9 mouse cellular contexts compared by ENCODE assay signal in the genomic region with DNA sequence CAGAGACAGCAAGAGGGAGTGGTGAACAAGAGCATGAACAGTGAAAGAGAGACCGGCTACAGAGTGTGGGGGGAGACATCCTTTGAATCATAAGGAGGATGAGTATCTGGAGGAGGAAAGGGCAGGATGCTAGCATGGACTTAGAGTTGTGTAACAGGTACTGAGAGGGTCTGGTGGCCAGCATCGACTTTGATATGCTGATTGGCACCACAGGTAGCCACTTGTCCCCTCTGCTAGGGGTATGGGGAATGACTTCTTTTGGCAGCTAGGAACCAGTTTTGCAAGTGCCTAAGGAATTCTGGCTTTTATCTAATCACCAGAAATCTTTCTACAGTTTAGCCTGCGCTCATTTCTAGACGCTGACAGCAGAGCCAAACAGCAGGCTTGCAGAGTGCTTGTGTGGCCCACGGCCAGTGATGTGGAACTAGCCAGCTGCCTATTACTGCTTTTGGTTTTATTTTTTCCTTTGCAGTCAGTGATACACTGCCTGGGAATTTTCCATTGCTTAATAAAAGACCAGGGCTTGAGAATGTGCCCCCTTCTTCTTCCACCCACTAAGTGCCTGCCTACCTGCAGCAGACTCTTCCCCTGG.
A peak's percentile ranks its signal among the peaks of the same experiment; 100 is the strongest.
DNase-seq lines count a peak whose midpoint lies in the region; ATAC-seq lines count a peak whose summit lies in the region.
"Had no signal": no experiment of that assay in that cellular context is flagged by ENCODE, and none has a peak within 500 bp of the region (broad histone marks: within the 10 kb centered on the region; RNA-seq: fewer than 3 reads in every experiment).

No protein-coding gene starts in this region.

- intact Hi-C loops in left cerebral cortex, postnatal 10 days (cut with DNase I) = no loop called here

- no peaks in the 10 kb centered on the region for H3K4me1 ChIP-seq in heart, embryonic 11.5 days (ENCODE audit: control insufficient read depth, insufficient read depth, low read length)
- H3K4me1 ChIP-seq: neural tube, embryonic 12.5 days had no signal

- H3K27me3 ChIP-seq in heart, embryonic 11.5 days (ENCODE audit: control insufficient read depth, insufficient read depth, low read length) = no peaks in the 10 kb centered on the region
- H3K27me3 ChIP-seq: neural tube, embryonic 12.5 days had no signal

- DNase-seq in heart, adult 11 months = peak; percentile 91
- peak; percentile 7 for DNase-seq in fibroblast of lung, adult 2 months (ENCODE audit: low read depth)
- peak; percentile 3 for DNase-seq in kidney, adult 18-20 months
- DNase-seq in left cerebral cortex, postnatal 10 days (ENCODE audit: extremely low spot score in 1 of 2, low spot score in 2 of 2) = peak; percentile 32 to 46
- peak; percentile 13 for DNase-seq in skeletal muscle tissue, adult 2 months (ENCODE audit: low read depth, low spot score)
- DNase-seq in thymus, postnatal 4 days = no peak
- no peak for DNase-seq in spleen, adult 18-20 months

- no peak overlapping the region for H3K9ac ChIP-seq in heart, embryonic 11.5 days (ENCODE audit: low read depth, low read length)
- H3K9ac ChIP-seq: neural tube, embryonic 12.5 days had no signal

- no peak overlapping the region for H3K4me2 ChIP-seq in heart, embryonic 11.5 days
- H3K4me2 ChIP-seq: neural tube, embryonic 12.5 days had no signal

- no peak for ATAC-seq in heart, embryonic 11.5 days (replicated peaks; ENCODE audit: insufficient number of reproducible peaks, low FRiP score, low TSS enrichment)

- H3K27ac ChIP-seq in heart, embryonic 11.5 days (ENCODE audit: low read depth, low read length) = no peak overlapping the region
- H3K27ac ChIP-seq: neural tube, embryonic 12.5 days had no signal

- 19% methylated on average over 5 of the region's 5 CpGs for whole genome bisulfite sequencing in heart, embryonic 11.5 days (ENCODE audit: insufficient replicate concordance)

- H3K4me3 ChIP-seq in heart, embryonic 11.5 days (ENCODE audit: low read depth, low read length) = no peak overlapping the region
- H3K4me3 ChIP-seq: neural tube, embryonic 12.5 days had no signal

- H3K36me3 ChIP-seq in heart, embryonic 11.5 days (ENCODE audit: control insufficient read depth, insufficient read depth, low read length) = no peaks in the 10 kb centered on the region
- H3K36me3 ChIP-seq: neural tube, embryonic 12.5 days had no signal

- no peaks in the 10 kb centered on the region for H3K9me3 ChIP-seq in heart, embryonic 11.5 days (replicated peaks; ENCODE audit: control insufficient read depth, low read length)
- H3K9me3 ChIP-seq: neural tube, embryonic 12.5 days had no signal

Comparison
In these comparisons a context has a peak if more than half of its experiments do, and no peak if none do; other contexts are left out.
1. DNase-seq: peak in heart, adult 11 months (single experiment), fibroblast of lung, adult 2 months (single experiment), kidney, adult 18-20 months (single experiment), left cerebral cortex, postnatal 10 days (2 of 2) and skeletal muscle tissue, adult 2 months (single experiment); none in thymus, postnatal 4 days (single experiment) and spleen, adult 18-20 months (0 of 2).